Mouse (Mus musculus): ENCODE measurements at regions not wholly inside any gene's neighbourhood (a gene's known extent, or its start where the extent isn't known, plus 50 kb on each side); places are given as distances from the start of the nearest gene placed in this dataset.

DNA sequence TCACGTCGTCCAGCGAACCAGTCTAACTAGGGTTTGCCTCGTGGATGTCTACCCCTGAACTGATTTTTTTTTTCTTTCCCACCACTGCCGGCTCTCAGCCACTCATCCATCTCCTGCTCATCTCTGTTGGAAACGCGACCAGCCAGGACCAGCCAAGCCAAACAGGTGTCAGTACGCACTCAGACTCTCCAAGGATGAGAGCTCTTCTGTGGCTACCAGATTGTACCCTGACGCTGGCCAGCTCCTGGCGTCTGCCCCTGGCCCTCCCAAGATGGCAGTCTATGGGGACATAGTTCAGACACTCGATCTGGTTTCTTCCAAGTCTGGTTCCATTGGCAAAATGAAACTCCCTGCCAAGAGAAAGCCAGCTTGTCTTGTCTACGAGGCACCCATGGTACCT, 109.3 kb downstream of the Zfp36l1 start:
- Histone ChIP-seq H3K4me1 (replicated peaks; ENCODE audit: control insufficient read depth, insufficient read depth, low read length) (peaks cover 3% of the 10 kb centered on the region; the same call in 1 of the 2 replicates), H3K4me3 (ENCODE audit: low read depth, low read length) (no peak overlapping the region), H3K4me2 (replicated peaks; ENCODE audit: low read depth) (no peak overlapping the region), H3K27me3 (replicated peaks; ENCODE audit: control insufficient read depth, insufficient read depth, low read length) (no peaks in the 10 kb centered on the region), H3K9me3 (ENCODE audit: control insufficient read depth) (no peaks in the 10 kb centered on the region), H3K9ac (ENCODE audit: low read depth, low read length) (no peak overlapping the region), H3K36me3 (ENCODE audit: control insufficient read depth, insufficient read depth) (no peaks in the 10 kb centered on the region), H3K27ac (ENCODE audit: low read depth, low read length) (no peak overlapping the region)
- 91% methylated on average over 12 of the region's 12 CpGs for WGBS
- TF ChIP-seq CTCF (IDR thresholded peaks at IDR 0.05; ENCODE audit: low read depth) = no peak
- ATAC-seq = no peak

GRCm38 (mm10) chr12:80002474-80003125, 110.2 kb downstream of the Zfp36l1 start:
- Histone ChIP-seq H3K36me3 (ENCODE audit: control insufficient read depth, insufficient read depth) (no peaks in the 10 kb centered on the region), H3K9ac (ENCODE audit: low read depth, low read length) (no peak overlapping the region), H3K27ac (ENCODE audit: low read depth, low read length) (no peak overlapping the region), H3K4me1 (replicated peaks; ENCODE audit: control insufficient read depth, insufficient read depth, low read length) (peaks cover 3% of the 10 kb centered on the region; the same call in 1 of the 2 replicates), H3K9me3 (ENCODE audit: control insufficient read depth) (no peaks in the 10 kb centered on the region), H3K4me3 (ENCODE audit: low read depth, low read length) (no peak overlapping the region), H3K27me3 (replicated peaks; ENCODE audit: control insufficient read depth, insufficient read depth, low read length) (no peaks in the 10 kb centered on the region), H3K4me2 (replicated peaks; ENCODE audit: low read depth) (no peak overlapping the region)
- no peak for ATAC-seq
- no peak for TF ChIP-seq CTCF (IDR thresholded peaks at IDR 0.05; ENCODE audit: low read depth)
- 78% methylated on average over 13 of the region's 13 CpGs for WGBS

- WGBS = 42% methylated on average over 2 of the region's 2 CpGs
- no peak overlapping the region for H3K9ac ChIP-seq (ENCODE audit: low read depth, low read length)
- no peak for TF ChIP-seq CTCF (IDR thresholded peaks at IDR 0.05; ENCODE audit: low read depth)
Measured at GRCm38 (mm10) chr12:80001794-80002193, 111.0 kb downstream of the Zfp36l1 start.

GRCm38 (mm10) chr12:79999868-80000370, 112.9 kb downstream of the Zfp36l1 start:
- Histone ChIP-seq H3K27me3 (replicated peaks; ENCODE audit: control insufficient read depth, insufficient read depth, low read length) (no peaks in the 10 kb centered on the region), H3K9me3 (ENCODE audit: control insufficient read depth) (no peaks in the 10 kb centered on the region), H3K4me3 (ENCODE audit: low read depth, low read length) (no peak overlapping the region), H3K9ac (ENCODE audit: low read depth, low read length) (no peak overlapping the region), H3K27ac (ENCODE audit: low read depth, low read length) (no peak overlapping the region), H3K4me1 (replicated peaks; ENCODE audit: control insufficient read depth, insufficient read depth, low read length) (peaks cover 3% of the 10 kb centered on the region; the same call in 1 of the 2 replicates), H3K36me3 (ENCODE audit: control insufficient read depth, insufficient read depth) (no peaks in the 10 kb centered on the region), H3K4me2 (replicated peaks; ENCODE audit: low read depth) (no peak overlapping the region)
- no peak for TF ChIP-seq CTCF (IDR thresholded peaks at IDR 0.05; ENCODE audit: low read depth)
- ATAC-seq = no peak
- WGBS = 92% methylated on average over 7 of the region's 7 CpGs

More at GRCm38 (mm10) chr12:80001794-80002193, 111.0 kb downstream of the Zfp36l1 start:
- Histone ChIP-seq H3K27me3 (replicated peaks; ENCODE audit: control insufficient read depth, insufficient read depth, low read length) (no peaks in the 10 kb centered on the region), H3K4me2 (replicated peaks; ENCODE audit: low read depth) (no peak overlapping the region), H3K4me1 (replicated peaks; ENCODE audit: control insufficient read depth, insufficient read depth, low read length) (peaks cover 3% of the 10 kb centered on the region; the same call in 1 of the 2 replicates), H3K9me3 (ENCODE audit: control insufficient read depth) (no peaks in the 10 kb centered on the region), H3K27ac (ENCODE audit: low read depth, low read length) (no peak overlapping the region), H3K4me3 (ENCODE audit: low read depth, low read length) (no peak overlapping the region), H3K36me3 (ENCODE audit: control insufficient read depth, insufficient read depth) (no peaks in the 10 kb centered on the region)
- 0 out of 2 replicates have a peak, but pooled peaks have one; percentile 28 for ATAC-seq

DNA sequence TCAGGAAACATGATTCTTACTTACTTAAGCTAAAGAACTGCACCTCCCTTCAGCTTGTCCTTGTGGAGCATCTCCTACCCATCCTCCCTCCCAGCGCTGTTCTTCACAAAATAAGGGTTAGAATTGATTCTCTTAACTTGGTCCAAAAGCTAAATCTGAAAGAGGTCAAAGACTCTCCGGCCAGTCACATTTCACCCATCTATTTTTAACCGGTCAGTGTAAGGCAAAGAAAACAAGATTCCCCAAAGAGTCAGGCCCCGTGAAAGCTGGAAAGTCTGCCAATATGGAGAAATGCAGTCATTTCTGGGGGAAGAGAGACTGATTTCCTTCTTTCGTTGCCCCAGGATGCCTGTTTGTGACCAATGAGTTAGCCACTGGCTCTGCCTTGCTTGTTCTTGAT, 114.0 kb downstream of the Zfp36l1 start:
- WGBS = 81% methylated on average over 5 of the region's 5 CpGs
- Histone ChIP-seq H3K27me3 (replicated peaks; ENCODE audit: control insufficient read depth, insufficient read depth, low read length) (no peaks in the 10 kb centered on the region), H3K27ac (ENCODE audit: low read depth, low read length) (no peak overlapping the region), H3K4me1 (replicated peaks; ENCODE audit: control insufficient read depth, insufficient read depth, low read length) (peaks cover 7% of the 10 kb centered on the region; the same call in 1 of the 2 replicates), H3K9ac (ENCODE audit: low read depth, low read length) (no peak overlapping the region), H3K36me3 (ENCODE audit: control insufficient read depth, insufficient read depth) (no peaks in the 10 kb centered on the region), H3K4me3 (ENCODE audit: low read depth, low read length) (no peak overlapping the region), H3K9me3 (ENCODE audit: control insufficient read depth) (no peaks in the 10 kb centered on the region), H3K4me2 (replicated peaks; ENCODE audit: low read depth) (no peak overlapping the region)
- TF ChIP-seq CTCF (IDR thresholded peaks at IDR 0.05; ENCODE audit: low read depth) = no peak
- no peak for ATAC-seq

DNA sequence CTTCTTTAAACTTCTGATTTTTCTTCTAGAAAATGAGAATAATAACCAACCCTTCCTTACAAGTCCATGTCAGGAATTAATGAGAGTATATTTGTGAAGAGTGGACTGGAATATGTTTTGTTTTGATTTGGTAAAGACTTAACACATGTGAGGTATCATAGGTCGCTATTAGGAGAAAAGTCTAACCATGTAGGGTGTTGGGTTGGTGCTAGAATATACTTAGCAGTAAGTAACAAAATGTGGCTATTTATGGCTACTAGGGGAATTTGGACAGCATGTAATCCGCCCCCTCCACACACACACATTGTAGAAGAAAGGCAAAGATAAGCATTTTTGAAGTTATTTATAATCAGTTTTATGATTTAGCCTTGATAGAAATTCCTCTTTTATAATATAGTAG, 114.5 kb downstream of the Zfp36l1 start:
- Histone ChIP-seq H3K4me1 (replicated peaks; ENCODE audit: control insufficient read depth, insufficient read depth, low read length) (peaks cover 7% of the 10 kb centered on the region; the same call in 1 of the 2 replicates), H3K9me3 (ENCODE audit: control insufficient read depth) (no peaks in the 10 kb centered on the region), H3K36me3 (ENCODE audit: control insufficient read depth, insufficient read depth) (no peaks in the 10 kb centered on the region), H3K27ac (ENCODE audit: low read depth, low read length) (no peak overlapping the region), H3K4me2 (replicated peaks; ENCODE audit: low read depth) (no peak overlapping the region), H3K9ac (ENCODE audit: low read depth, low read length) (no peak overlapping the region), H3K4me3 (ENCODE audit: low read depth, low read length) (no peak overlapping the region), H3K27me3 (replicated peaks; ENCODE audit: control insufficient read depth, insufficient read depth, low read length) (no peaks in the 10 kb centered on the region)
- TF ChIP-seq CTCF (IDR thresholded peaks at IDR 0.05; ENCODE audit: low read depth) = no peak
- no peak for ATAC-seq
- 59% methylated on average over 2 of the region's 2 CpGs for WGBS
